Mouse (Mus musculus) gastrocnemius, adult 8-10 months (tissue): Measurements from ENCODE around the gene Tmem219. TPM values are rescaled to one million over a fixed set of nuclear protein-coding genes. Genes with fewer than 3 reads are reported as not detected.
"Not testable (repeated sequence)": the region's sequence is repeated elsewhere in the genome, so short reads cannot be mapped to it uniquely, and the experiment has no call there.

Source experiments
- DNase-seq, 2 experiments: peaks; one replicate each; pipeline ENCODE4 v3.0.0; 2022; ENCODE audit warnings: low spot score in 2 of 2
- total RNA-seq, 4 experiments: library from RNA; stranded (reverse); gene quantifications; 2 replicates each; pipeline ENCODE4 v1.2.4; 2022

Tmem219 gene
- total RNA-seq, 4 experiments from 2014 or later: 9.3 to 13.4 (median 12.0) TPM

DNA sequence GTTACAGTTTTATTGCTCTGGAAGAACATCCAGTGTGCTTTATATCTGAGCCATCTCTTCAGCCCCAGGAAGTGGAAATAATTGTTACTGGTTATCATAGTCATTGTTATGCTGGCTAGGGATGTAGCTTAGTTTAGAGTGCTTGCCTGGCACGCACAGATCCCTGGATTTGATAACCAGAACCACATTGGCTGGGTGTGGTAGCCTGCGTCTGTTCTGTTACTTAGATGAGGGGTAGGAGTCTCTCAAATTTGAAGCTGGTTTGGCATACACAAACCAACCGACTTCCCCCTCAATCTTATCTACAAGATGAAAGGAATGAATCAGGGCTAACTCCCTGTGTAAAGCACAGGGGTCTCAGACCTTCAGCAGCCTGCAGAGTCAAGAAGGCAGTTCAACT, 3.6 kb upstream of the Tmem219 start:
- no peak for DNase-seq

DNA sequence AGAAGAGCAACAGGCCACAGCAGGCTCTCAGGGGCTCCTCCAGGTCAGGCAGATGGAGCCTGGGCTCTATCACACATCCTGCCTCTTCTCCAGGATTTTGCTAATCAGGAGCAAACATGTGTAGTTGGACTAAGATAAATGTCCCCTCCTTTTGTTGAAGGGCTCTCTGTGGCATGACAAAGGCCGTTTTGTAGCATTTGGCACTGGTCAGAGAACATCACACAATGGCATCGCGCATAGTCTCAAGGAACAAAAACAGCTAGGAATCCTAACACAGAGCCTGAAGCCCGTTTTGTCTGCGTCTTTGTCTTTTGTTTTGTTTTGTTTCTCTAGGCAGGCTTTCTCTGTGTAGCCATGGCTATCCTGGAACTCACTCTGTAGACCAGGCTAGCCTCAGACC, 1.3 kb upstream of the Tmem219 start:
- no peak for DNase-seq

DNA sequence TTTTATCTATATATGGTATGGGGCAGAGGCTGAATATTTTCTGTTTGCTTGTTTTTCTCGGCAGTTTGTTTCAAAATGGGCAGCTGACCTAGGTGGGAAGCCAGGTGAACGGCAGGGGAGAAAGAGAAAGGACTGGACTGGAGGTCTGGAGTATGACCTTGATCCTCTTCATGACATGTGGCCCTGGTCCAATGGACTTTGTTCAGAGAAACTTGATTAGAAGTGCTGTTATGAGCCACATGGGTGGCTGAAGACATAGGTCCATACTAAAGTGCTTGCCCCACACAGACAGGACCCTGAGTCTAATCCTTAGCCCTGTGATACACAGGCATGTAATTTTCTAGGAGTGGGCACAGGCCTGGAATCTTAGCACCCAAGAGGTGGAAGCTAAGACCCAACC, 1.2 kb downstream of the Tmem219 start:
- DNase-seq: no peak

DNA sequence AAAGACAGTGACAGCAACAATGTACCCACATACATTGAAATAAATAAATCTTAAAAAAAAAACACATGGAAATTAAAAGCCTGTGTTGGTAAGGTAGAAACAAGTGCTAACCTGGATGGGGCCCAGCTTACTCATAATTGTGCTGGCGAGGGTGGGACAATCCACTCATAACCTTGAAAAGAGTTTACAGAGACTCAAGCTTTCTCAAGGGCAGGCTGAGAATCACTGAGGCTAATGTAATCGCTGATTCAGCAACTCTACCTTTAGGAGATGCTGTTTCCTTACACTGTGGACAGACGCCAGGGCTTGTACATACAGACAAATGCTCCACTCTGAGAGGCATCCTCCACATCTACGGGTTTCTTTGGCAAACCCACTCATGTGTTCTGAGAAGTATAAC, 2.7 kb downstream of the Tmem219 start:
- no peak for DNase-seq

DNA sequence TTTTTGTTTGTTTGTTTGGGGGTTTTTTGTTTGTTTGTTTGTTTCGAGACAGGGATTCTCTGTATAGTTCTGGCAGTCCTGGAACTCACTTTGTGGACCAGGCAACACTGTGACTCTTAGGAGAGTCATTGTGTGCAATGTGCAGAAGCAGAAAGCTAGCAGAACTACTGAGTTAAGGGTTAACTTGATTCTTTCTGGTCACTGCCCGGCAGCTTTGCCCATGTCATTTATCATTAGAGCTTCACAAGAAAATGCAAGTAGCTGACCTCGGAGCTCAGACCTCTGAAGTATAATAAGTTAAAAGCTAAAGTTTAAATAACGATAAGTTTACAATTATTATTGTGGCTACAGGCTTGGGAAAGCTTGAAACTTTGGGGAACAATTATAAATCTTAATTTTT, 4.4 kb downstream of the Tmem219 start:
- DNase-seq: not testable (repeated sequence)

DNA sequence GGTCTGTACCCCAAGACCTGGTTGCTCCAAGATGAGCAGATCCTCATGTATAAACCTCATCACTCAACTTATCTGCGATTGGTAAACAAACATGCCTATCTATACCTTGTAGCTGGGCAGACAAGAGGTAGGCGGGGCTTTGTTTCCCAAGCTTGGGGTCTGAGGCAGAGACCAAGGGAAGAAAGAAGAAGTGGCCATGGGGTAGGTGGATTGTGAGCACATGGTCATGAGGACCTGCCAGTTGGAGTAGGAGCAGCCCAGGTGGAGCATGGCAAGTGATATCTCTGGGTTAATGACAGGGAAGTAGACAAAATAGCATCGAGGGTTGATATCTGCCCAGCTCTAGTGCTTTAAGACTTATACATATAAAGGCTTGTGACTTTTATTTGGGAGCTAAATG, 7.9 kb downstream of the Tmem219 start:
- DNase-seq: no peak

DNA sequence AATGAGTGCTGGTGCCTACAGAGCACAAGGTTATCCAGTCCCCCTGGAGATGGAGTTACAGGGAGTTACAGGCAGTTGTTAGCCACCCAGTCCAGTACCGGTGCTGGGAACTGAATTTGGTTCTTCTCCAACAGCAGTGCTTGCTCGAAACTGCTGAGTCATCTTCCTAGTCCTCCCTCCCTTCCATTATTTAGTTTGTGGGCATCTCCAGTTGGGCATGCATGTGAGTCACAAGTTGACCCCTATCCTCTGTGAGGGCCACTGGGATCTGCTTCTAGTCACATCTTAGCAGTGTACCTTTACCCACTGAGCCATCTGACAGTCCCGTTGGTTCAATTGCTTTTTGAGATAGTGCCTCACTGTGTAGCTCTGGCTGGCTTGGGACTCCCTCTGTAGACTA, 17.1 kb downstream of the Tmem219 start:
- no peak for DNase-seq

DNA sequence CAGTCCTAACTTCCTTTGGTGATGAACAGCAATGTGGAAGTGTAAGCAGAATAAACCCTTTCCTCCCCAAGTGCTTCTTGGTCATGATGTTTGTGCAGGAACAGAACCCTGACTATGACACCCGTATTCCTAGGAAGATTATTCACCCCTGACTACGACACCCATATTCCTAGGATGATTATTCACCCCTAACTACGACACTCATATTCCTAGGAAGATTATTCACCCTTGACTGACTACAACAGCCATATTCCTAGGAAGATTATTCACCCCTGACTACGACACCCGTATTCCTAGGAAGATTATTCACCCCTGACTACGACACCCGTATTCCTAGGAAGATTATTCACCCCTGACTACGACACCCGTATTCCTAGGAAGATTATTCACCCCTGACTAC, 22.9 kb downstream of the Tmem219 start:
- not testable (repeated sequence) for DNase-seq

DNA sequence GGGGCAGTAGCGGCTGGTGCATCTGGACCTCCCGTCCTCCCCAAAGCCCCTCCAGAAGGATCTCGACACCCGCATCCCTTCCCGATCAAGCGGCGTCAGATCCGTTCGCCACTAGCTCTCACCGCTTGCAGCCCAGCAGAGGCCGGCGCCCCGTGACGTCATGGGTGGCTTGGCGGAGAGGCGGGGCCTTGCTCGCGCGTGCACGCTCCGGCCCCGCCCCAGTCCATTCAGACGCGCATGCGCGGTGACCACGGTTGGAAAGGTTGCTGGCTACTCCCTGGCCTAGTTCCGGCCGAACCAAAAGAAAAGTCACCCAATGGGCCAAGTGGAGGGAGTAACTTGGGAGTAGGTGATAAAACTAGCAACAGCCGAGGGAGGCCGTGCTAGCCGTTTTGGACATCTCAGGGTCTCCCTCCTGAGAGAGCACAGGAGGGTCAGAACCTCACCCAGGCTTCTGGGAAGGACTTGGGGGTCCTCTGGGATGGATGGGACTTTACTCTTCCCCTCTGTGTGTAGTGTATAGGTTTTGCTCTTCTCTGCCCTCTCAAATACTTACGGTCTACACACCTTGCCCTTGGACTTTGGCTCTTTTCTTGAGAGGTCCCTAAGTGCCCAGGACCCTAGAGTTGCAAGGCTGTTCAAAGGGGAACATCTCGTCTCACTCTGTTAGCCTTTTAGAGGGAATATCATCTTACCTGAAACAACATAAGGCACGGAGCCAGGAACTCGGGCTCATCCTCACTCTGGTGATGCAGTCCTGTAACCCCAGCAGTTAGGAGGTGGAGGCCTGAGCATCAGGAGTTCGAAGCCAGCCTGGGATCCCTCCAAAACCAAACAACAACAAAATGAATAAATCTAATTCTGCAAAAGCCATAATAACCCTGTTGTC, 24.4 kb downstream of the Tmem219 start:
- DNase-seq: peak; percentile 91 to 93

DNA sequence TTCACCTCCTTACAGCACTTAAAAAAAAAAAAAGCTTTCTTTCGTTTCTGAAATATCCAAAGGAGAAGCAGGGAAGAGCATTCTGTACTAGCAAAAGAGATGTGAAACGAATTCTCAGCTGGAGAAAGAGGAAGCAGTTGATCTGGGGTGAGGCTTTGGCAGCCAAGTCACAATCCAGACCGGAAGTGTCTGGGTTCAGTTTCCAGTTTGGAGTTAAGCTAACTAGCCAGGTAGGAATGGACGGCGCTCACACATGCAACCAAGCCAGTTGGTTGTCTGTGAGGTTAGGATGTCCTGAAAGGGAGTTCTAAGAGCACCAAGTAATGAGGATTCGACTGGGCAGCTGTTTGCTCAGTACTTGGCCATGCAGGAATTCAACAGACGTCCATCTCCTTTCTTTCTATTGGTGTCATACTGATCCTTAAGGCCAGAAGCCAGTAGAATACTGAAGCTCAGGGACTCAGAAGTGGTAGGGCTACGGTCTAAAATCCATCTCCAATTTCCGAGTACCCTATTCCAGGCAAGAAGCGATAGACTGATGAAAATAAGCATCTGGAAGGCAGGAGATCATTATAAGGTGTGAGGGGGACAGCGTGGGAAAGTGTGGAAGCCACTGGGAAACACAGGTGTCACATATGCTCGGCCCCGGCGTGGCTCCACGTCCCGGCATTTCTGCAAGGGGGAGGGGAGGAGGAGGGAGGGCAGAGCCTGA, 25.2 kb downstream of the Tmem219 start:
- no peak for DNase-seq

DNA sequence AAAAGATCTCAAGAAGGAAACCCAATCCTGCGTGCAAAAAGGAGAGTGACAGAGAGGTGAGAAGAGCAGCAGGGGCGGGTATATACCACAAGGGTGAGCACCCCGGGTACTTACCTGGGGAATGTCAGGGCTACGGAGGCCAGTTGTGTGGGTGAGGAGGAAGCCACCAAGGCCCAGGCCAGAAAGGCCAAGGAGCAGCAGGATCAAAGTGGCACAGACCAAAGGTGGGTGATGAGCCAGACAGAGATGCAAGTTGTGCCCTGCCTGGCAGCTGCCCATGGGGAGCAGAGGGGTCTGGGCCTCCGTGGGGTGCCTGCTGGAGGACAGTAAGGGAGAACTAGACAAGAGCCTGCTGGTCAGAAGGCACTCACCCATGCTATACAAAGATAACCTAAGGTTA, 25.8 kb downstream of the Tmem219 start:
- no peak for DNase-seq

DNA sequence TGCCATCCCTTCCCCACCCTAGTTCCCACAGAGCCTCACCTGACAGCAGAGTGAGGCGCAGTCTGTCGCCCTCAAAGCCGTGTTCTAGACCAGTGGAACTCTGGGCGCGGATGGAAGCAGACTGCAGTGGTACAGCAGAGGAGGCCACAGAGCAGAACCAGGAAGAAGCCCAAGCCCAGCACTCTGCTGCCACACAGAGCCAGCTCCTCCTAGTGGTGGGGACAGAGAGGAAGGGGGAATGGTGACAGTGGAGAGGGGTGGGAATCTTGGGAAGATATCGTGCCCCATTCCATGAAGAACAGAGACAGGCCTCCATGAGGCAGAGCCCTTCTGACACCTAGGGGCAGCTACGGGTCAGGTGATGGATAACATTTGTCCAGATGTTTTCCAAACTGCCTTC, 33.9 kb downstream of the Tmem219 start:
- DNase-seq: no peak

DNA sequence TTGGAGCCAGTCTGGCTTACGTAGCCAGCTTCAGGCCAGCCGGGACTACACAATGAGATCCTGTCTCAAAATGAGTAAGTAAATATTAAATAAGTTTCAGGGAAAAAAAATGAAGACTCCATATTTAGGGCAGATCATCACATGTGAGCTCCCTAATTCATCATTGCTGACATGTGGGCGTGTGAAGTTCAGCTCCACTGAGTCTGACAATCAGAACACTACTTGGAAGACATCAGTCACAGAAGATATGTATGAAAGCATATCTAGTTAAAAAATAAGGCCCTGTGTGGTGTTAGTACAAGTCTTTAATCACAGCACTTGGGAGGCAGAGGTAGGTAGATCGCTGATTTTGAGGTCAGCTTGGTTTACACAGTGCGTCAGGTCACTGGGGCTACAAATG, 35.4 kb downstream of the Tmem219 start:
- DNase-seq: no peak

DNA sequence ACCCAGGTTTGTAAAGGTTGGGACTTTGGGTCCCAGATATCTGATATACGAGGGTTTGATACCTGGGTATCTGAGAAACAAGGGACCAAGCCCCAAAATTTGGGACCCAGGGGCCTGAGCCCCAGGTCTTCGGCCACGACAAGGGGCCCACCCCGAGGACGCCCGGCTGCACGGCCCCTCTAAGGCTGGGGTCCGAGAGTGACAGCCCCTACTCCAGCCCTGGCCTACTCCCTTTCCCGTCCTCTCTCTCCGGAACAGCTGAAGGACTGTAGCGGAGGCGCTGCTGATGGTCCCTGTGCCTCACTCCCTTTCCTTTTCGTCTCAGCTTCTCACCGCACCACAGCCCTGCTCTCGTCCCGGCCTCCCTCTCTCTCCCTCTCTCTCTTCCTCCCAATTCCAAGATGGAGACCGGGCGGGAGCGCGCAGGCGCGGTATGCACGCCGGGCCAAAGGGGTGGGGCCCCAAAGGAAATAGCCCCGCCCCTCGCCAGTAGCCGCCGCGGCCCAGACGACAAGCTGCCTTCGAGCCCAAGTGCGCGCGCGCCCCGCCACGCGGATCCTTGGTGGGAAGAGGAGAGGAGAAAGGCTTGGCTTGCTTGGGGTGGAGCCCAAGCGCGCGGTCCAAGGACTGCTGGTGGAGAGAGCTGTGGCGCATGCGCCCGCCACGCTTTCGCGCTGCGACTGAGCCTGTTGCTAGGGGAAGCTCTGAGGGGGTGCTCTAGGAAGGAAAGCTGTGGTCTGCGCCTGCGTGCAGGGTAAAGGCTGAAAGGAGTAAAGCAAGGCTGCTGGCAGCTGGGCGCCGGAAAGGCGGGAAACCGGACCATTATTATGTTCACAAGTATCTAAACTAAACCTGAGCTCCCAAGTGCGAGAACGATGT, 38.2 kb downstream of the Tmem219 start, which contains the start of gene Taok2:
Gene Taok2 (minus strand): TSS at position 418 of the 879 bp plus-strand sequence.
- DNase-seq: peak; percentile 94 to 97

DNA sequence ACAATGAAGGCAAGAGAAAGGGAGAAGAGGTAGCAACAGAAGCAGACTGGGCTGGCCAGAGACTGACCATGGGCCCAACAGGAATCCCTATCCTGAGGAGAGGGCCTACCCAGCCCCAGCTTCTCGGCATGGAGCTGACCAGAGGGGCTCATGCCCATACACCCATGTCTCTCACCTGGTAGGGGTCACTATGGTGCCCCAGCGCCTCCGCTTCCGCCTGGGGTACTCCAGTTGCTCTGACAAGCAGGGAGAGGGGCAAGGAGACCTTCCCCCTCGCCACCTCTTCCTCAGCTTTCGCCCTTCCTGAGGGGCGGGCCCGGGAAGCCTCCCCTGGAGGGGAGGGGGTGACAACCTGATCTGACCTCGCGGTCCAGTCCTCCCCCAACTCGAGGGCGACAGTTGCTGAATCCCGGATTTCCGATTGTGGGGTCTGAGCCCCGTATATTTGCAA, 39.0 kb downstream of the Tmem219 start:
- no peak for DNase-seq

DNA sequence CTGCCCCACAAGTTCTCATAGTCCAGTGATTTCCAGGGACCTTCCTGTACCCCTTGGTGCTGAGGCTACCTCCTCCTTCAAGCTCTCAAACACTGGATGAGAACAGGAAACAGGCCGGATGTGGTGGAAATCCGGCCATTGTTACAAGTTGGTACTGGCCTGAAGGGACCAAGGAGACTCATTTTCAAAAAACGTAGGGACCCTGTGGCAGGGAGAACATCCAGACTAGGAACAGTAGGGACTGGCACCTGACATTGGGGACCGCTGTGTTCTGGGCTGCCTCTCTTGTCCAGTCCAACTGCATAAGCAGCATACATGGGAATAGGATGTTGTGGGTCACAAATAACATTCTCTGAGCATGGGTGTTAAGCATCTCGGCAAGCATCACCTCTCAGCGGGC, 41.7 kb downstream of the Tmem219 start:
- no peak for DNase-seq

DNA sequence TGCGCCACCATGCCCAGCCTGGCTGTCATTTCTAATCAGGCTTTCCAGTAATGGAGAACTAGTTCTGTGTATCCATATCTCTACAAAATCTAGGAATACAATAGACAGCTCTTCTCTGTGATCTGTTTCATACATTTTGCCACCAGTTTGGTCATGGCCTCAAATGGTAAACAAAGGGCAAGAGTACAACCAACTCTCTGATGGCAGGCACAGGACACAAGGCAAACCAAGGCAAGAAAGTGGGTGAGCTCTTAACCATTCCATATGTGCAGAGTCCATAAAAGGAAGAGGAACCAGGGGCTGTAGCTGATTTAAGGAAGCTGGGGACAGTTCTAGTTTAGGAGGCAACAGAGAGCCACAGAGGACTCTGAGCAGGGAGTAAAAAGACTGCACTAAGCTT, 45.5 kb downstream of the Tmem219 start:
- DNase-seq: no peak

DNA sequence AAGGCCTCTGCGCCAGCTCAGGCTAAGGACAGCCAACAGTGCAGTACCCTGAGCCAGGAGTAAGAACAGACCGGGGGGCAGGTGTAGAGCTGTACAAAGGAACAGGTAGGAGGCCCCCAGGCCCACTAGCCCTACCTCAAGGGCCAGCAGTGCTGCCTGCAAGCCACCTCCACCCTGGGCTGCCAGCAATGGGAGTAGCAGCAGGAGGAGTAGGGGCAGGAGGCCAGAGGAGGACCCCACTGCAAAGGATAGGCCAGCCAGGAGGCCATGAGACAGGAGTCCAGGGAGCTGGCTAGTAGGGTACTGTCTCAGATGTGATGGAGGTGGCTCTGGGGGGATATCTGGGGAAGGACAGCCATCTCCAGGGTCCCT, 52.2 kb downstream of the Tmem219 start:
- no peak for DNase-seq

DNA sequence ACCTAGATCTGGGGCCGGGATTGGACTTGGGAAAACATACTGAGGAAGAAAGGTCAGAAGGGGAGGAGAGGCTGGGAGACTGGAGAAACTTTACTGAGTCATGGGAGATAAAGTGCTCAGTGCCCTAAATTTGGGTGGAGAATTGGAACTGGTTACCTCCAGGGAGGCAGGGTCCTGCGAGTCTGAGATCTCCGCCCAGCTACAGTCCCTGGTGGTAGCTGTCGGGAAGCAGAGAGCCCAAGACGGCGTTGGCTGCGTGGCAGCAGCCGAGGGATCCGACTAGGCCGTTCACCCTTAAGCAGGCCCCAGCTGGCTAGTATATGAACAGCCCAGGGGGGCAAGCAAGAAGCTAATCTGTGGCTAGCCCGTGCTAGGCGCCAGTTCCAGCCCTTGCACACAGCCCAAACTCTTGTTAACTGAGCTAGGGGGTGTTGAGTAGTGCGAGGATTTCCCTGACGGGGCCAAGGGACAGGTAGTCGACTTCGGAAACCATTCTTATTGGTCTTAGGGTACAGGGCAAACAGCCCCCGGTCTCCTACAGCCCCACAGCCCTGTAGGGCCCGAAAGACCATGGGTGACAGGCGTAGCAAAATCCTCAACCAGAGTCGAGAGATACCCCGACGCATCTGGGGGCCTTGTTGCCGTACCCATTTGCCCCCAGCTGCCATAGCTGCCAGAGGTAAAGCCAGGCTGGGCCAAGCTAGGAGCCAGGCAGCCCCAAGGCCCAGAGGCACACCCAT, 52.8 kb downstream of the Tmem219 start:
- DNase-seq: no peak

DNA sequence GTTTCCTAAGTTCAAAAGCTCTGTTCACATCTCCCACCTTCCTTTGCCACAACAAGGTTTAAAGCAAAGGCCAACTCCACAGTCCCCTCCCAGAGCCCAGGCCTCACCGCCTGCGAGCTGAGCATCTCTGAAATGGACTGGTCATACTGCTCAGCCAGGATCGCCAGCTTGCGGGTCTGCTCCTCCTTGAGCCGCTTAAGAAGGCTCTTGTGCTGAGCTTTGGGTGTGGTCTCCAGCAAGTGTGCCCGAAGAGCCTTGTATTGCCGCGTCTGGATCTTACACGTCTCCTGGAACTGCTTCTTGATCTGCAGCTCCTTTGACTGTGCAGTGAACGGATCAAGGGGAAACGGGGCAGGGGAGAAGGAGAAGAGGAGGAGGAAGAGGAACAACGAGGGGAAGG, 54.7 kb downstream of the Tmem219 start:
- no peak for DNase-seq

DNA sequence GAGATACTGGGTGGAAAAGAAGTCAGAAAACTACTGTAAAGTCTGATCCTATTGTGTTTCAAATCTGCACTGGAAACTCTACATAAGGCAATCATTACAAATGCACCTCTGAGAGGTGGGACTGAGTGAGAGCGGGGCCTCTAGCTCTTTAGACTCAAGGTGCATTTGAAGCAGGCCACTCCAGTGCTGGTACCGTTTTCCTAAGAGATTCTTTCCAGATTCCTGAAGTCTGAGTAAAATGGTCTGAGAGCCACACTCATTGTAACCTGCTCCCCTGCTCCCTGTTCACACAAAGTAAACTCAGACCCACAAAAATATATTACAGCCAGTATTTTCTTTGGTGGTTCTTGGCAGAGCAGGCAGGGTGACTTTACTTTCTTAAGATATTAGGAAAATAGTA, 55.2 kb downstream of the Tmem219 start:
- DNase-seq: no peak
